Mouse (Mus musculus): Measurements from ENCODE around the gene Ndufa6.
"Not testable (repeated sequence)": the region's sequence is repeated elsewhere in the genome, so short reads cannot be mapped to it uniquely, and the experiment has no call there.

The Ndufa6 gene

GRCm38 (mm10) chr15:82354126-82354945 lies at the start of gene Ndufa6:
Gene Ndufa6 (minus strand): TSS chr15:82354322.
- peak; percentile 93 for DNase-seq (ENCODE audit: low read depth, low spot score)

GRCm38 (mm10) chr15:82403606-82404005 lies 49.5 kb upstream of the Ndufa6 start:
- DNase-seq (ENCODE audit: low read depth, low spot score), result no peak

- no peak for DNase-seq (ENCODE audit: low read depth, low spot score)
Measured at GRCm38 (mm10) chr15:82402741-82403140, 48.6 kb upstream of the Ndufa6 start.

DNA sequence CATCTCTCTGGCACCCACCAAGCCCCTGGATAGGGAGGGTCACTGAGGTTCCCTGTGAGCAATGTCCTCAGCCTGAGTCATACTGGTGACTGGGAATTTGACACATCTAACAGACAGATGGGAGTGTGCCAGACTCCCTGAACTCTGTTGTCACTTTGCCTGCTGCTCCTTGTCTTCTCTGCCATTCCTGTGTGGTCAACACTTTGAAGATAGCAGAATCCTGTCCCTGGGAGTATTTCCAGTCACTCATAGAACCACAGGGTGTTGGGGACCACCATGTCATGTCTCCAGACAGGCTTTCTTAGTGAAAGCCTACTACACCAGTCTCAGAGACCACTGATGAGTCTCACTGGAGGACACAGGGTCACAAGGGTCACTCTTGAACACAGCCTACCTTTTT lies 48.0 kb upstream of the Ndufa6 start:
- no peak for DNase-seq (ENCODE audit: low read depth, low spot score)

DNA sequence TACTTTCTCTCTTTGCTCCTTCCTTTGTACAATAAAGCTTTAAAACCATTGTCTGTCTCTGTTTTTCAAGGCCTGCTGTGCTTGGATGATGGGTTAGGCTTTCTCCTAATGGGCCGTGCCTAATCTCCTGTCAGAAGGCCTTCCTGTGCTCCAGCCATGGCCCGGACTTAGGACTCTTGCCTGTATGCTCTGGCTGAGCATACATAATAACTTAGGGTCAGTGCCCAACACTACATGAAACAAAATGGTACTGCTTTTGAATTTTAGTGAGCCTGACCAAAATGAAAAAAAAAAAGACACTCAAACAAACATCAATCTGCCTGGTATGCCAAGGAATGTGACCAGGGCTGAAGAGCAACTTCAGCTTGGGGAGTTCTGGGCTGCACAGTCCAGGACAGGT lies 47.4 kb upstream of the Ndufa6 start:
- DNase-seq (ENCODE audit: low read depth, low spot score), result no peak

DNA sequence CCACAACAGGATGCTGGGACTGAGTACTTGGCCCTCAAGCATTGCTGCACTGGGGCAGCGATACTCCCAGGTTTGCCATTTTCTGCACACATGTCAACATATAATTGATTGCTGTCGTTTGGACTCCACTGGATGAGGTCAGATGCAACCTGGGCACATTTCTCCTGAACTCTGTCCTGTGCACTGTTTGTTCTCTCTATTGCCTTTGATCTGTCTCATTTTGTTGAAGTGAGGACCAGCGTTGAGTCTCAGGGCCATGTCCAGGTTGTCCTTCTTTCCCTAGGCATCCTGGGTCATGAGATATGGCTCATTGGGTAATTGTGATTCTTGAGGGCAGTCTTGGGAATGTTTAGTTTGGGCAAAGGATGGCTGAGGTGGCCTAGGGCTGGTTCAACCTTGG lies 41.8 kb upstream of the Ndufa6 start:
- DNase-seq (ENCODE audit: low read depth, low spot score), result not testable (repeated sequence)

DNA sequence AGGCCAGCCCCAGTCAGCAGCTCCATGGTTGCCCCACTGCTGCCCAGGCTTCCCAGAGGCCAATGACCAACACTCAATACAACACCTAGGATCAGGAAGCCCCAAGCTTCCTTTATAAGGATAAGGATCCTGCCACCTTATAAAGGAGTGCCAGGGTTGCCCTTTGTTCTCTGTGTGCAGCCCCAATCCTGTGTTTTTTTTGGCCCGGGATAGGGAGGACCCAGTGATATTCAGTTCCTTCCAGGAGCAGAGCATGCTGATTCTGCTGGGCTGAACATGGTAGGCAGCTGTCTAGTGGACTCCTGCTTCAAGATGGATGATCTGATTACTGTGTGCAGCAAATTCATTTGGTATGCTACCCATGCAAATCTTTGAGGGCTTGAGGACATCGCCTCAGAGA lies 39.8 kb upstream of the Ndufa6 start, which contains the start of gene Cyp2d11:
Cyp2d11 (minus strand) TSS at position 101 of the 400 bp plus-strand sequence.
- not testable (repeated sequence) for DNase-seq (ENCODE audit: low read depth, low spot score)

DNA sequence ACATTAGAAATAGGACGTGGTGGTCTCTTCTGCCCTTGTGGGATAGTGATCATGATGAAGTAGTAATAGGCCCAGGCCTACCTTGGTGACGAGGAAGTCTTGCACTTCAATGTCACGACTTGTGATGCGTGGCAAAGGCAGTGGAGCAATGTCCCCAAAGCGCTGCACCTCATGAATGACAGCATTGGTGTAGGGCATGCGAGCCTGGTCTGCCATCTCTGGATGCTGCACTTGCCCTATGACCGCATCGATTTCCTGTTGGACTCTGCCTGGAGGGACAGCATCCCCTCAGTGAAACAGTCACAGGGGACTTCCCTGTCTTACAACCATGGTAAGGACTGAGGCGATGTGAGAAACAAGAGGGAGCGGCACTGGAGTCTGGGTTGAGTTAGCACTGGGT lies 35.8 kb upstream of the Ndufa6 start:
- DNase-seq (ENCODE audit: low read depth, low spot score), result not testable (repeated sequence)

GRCm38 (mm10) chr15:82385729-82386128 lies 31.6 kb upstream of the Ndufa6 start:
- DNase-seq (ENCODE audit: low read depth, low spot score), result no peak

DNA sequence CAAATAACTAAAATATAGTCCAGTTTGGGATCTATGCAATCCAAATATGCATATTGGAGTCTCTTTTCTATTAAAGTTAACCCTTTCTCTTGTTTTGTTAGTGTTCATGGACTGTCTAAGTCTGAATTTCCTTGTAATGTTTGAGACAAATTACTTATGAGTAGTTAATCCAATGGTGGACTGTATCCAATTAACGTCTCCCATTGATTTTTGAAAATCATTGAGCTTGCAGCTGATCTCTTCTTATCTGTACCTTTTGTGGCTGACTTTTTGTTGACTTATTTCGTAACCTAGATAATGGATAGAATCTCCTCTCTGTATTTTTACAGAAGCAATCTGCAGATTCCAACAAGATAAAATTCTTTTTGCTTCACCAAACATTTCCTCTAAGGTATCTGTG lies 28.3 kb upstream of the Ndufa6 start:
- no peak for DNase-seq (ENCODE audit: low read depth, low spot score)

DNA sequence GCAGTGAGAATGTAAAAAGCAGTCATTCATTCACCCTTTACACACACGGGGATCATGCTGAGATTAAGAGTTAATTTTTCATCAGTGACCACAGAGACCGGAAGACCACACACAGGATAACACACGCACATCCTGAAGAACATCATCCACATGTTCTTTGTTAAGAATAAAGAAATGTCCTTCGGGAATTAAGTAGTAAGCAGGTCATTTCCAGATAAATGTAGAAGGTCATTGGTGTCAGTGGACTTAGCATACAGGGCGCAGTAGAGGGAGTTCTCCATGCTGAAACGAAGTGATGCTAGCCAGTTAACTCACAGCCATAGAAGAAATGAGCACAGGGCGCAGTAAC lies 26.6 kb upstream of the Ndufa6 start:
- DNase-seq (ENCODE audit: low read depth, low spot score), result no peak

GRCm38 (mm10) chr15:82379871-82380713 lies 26.0 kb upstream of the Ndufa6 start, which contains the start of gene Cyp2d22:
Gene Cyp2d22 (minus strand): TSS chr15:82380260.
- no peak for DNase-seq (ENCODE audit: low read depth, low spot score)

- no peak for DNase-seq (ENCODE audit: low read depth, low spot score)
Measured at GRCm38 (mm10) chr15:82379511-82379870, 25.4 kb upstream of the Ndufa6 start.

DNA sequence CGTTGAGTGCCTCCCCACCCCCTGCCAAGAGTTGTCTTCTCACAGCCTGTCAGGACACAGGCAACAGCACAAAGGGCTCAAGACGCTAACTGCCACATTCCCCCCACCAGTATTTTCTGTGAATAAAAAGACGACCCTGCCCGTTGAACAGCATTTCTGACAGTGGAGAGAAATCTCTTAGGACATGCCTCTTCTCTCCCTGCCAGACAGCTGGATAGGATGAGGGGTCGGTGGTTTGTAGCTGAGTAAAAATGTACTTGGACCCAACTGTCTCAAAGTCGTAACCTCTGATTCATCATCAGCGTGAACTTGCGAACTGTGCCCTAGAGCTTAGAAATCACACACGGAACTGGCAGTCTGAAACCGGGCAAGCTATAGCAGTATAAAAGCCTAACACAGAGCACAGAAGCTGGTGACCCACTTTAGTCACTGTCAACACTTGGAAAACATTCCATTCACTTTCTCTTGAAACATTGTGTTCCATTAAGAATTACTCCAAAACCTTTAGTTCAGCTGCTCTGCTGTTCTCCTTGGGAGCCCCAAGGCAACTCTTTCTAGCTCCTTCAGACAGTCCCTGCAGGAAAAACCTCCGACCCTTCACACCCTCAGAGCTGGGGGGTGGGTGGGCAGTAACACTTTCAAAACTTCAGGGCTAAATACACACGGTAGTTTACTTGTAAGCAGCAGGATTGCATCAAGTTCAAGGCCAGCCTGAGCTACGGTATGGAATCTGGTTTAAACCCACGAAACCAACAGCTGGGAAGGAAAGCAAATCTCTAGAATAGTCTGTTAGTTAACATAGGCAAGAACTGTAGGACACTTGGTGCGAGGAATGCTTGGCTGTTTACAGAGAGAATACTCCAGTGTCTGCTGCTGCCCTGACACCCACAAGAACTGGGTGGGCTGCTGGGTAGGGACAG lies 24.4 kb upstream of the Ndufa6 start:
- DNase-seq (ENCODE audit: low read depth, low spot score), result no peak

DNA sequence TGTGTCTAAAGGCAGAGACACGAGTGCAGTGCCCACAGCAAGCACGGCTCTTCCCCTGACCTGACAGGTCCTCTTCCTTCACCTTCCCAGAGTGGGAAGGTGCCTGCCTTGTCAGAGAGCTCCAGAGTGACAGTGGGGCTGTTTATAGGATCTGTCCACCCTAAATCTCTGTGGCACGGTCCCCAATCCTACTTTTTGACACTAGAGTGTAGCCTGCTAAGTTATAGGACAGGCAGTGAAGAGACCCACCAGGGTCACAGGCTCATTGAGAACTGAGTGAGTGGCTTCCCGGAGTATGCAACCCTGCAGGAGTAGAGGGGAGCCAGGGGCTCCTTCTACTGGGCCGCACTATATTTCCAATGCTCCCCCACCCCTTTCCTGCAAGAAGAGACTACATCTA lies 23.6 kb upstream of the Ndufa6 start:
- DNase-seq (ENCODE audit: low read depth, low spot score), result no peak

DNA sequence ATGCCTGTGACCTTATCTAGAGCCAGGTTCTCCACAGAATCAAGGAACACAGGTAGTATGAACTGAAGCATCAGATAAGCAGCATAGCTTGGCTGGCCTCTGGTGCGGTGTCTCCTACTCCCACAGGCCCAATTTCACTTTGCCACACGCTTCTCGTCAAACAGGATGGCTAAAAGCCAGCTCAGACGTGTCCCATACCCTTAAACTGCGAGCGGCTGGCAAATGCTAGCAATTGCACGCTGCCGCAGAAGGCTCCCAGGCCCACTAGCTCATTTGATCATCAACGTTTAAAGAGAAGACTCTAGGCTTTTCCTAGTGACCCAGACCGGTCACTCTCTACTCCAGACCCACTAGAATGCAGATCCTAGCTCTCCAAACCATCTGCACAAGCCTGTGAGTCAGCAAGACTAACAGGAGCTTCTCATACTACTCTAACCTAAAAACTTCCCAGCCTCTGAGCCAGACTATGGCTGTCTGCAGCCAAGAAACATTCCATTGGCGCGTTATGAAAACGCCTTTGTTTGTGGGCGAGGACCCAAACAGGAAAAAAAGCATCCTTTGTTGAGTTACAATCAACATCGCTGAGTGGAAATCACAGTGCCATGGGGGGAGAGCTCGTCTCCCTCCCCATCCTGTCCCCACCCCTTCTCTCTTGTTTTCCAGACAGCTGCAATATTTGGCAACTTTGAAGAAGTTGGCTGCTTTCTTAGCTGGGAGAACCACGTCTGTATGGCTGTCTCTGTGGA lies 22.4 kb upstream of the Ndufa6 start:
- DNase-seq (ENCODE audit: low read depth, low spot score), result no peak

GRCm38 (mm10) chr15:82375855-82376254 lies 21.7 kb upstream of the Ndufa6 start:
- DNase-seq (ENCODE audit: low read depth, low spot score), result no peak

DNA sequence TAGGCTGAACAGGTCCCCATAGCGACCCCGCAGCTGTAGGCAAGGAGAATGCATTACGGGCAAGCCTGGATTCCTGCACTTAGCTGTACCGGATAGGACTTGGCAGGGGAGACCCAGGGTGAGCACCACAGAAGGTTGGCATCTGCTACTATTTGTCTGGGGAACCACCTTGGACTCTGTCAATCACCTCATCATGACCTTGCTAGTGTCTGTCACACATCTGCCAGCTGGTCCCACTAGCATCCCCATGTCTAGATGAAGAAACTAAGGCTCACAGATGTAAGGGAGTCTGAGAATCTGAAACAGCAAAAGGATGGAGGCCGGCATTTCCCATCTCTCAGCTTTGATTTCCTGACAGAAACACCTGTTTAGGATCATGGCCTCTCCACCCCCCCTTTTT lies 20.3 kb upstream of the Ndufa6 start:
- DNase-seq (ENCODE audit: low read depth, low spot score), result no peak

- DNase-seq (ENCODE audit: low read depth, low spot score), result no peak
Measured at GRCm38 (mm10) chr15:82372991-82373390, 18.9 kb upstream of the Ndufa6 start.

GRCm38 (mm10) chr15:82372446-82372845 lies 18.3 kb upstream of the Ndufa6 start:
- DNase-seq (ENCODE audit: low read depth, low spot score), result no peak

DNA sequence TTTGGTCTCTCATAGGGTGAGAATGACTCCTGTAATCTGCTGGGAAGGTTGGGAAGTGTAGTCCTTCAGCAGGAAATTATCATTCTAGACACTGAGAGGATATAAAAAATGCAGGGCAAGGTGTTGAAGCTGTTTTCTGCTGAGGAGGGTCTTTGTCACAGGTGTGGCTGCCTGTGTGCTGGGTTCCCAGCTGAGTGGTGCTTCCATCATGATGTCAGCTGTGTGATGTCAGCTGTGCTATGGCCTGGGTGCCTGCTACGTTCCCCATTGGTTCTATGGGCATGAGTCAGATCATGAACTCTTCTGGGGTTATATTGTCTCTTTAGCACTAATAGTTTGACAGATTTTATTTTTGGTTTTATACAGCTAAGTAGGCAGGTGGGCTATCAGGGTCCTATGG lies 14.7 kb upstream of the Ndufa6 start:
- DNase-seq (ENCODE audit: low read depth, low spot score), result no peak
